Mouse (Mus musculus) hindbrain, embryonic 11.5 days (tissue): ENCODE results near the gene Wdr91. TPM values are rescaled to one million over a fixed set of nuclear protein-coding genes. Genes with fewer than 3 reads are reported as not detected.

Experiments
- ATAC-seq: fragments of 200-750 bp; cut with Nextera tagmentation; 2 replicates; pipeline ENCODE4 v1.8.0; 2017; ENCODE audit warnings: mild to moderate bottlenecking, moderate TSS enrichment, moderate library complexity; ENCODE audit not compliant: low FRiP score
- DNase-seq: peaks from one replicate; pipeline ENCODE4 v3.0.0-alpha.2; 2015; ENCODE audit warnings: low spot score
- H3K27ac ChIP-seq: fragments of 300-500 bp; sonication (generic); 2 replicates; pipeline ENCODE4 v1.5.1; 2014; ENCODE audit warnings: mild to moderate bottlenecking, low read depth, low read length
- H3K27me3 ChIP-seq: fragments of 300-500 bp; sonication (generic); 2 replicates; pipeline ENCODE4 v1.6.1; 2014; ENCODE audit warnings: mild to moderate bottlenecking, low read length, moderate library complexity, mixed read lengths; ENCODE audit not compliant: control insufficient read depth, insufficient read depth
- H3K36me3 ChIP-seq: fragments of 300-500 bp; sonication (generic); 2 replicates; pipeline ENCODE4 v1.6.1; 2014; ENCODE audit warnings: mild to moderate bottlenecking, low read length, moderate library complexity, mixed read lengths; ENCODE audit not compliant: control insufficient read depth, insufficient read depth
- H3K4me1 ChIP-seq: fragments of 300-500 bp; sonication (generic); replicated peaks from 2 replicates; pipeline ENCODE4 v1.6.1; 2014; ENCODE audit warnings: low read length, mixed read lengths; ENCODE audit not compliant: control insufficient read depth, insufficient read depth
- H3K4me2 ChIP-seq: fragments of 300-500 bp; sonication (generic); replicated peaks from 2 replicates; pipeline ENCODE4 v1.6.1; 2014; ENCODE audit warnings: mild to moderate bottlenecking, low read depth, low read length
- H3K4me3 ChIP-seq: fragments of 300-500 bp; sonication (generic); 2 replicates; pipeline ENCODE4 v1.5.1; 2014; ENCODE audit warnings: low read depth, low read length
- H3K9ac ChIP-seq: fragments of 300-500 bp; sonication (generic); 2 replicates; pipeline ENCODE4 v1.6.1; 2014; ENCODE audit warnings: low read depth, low read length
- H3K9me3 ChIP-seq: fragments of 300-500 bp; sonication (generic); 2 replicates; pipeline ENCODE4 v1.6.1; 2016; ENCODE audit warnings: low read length; ENCODE audit not compliant: control insufficient read depth
- WGBS: fragments of 180-500 bp; shearing (Covaris S2); extraction: QIAGEN DNeasy Blood & Tissue Kit; methylation state at CpG from one replicate; pipeline ENCODE4 v1.1.7; 2014; 5-methylcytosine and 5-hydroxymethylcytosine counted together
- polyA plus RNA-seq: library from polyadenylated mRNA; unstranded; fragments of >200 nt; fragmentation: Nextera tagmentation; extraction: Ambion mirVana; gene quantifications from 2 replicates; pipeline ENCODE4 v1.2.1, GENCODE M21; 2014

Gene Wdr91
- polyA plus RNA-seq, 1 experiment from 2014 or later, result 12.3 TPM

DNA sequence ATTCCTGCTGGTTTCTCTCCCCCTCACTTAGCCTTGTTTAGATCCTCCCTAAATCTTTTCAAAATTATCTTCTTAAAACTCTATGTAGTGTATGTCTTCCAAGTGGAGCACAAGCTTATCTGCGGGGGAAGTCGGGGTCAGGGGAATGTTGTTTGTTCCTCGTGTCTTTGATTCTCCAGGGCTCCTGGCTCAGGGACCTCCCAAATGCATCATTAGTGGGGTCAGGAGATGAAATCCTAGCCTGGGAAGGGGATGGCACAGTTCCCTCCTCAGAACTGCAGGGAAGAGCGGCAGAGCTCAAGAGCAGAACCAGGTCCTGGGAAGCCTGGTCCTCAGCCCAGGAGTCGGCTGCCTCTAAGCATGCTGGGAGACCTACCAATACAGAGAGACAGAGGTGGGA lies 45.5 kb downstream of the Wdr91 start:
- Histone ChIP-seq H3K4me3 (no peak overlapping the region), H3K27ac (no peak overlapping the region), H3K4me1 (peaks cover 2% of the 10 kb centered on the region; the same call in 1 of the 2 replicates), H3K36me3 (no peaks in the 10 kb centered on the region), H3K9me3 (no peaks in the 10 kb centered on the region), H3K27me3 (no peaks in the 10 kb centered on the region), H3K4me2 (no peak overlapping the region), H3K9ac (no peak overlapping the region)
- 77% methylated on average over 5 of the region's 5 CpGs for WGBS
- no peak for DNase-seq
- ATAC-seq, result no peak

- no peak overlapping the region for H3K27ac ChIP-seq
- H3K4me1 ChIP-seq, result peaks cover 2% of the 10 kb centered on the region; the same call in 1 of the 2 replicates
- 81% methylated on average over 9 of the region's 9 CpGs for WGBS
- no peak overlapping the region for H3K4me3 ChIP-seq
- ATAC-seq (no peak), DNase-seq (no peak)
- H3K27me3 ChIP-seq, result no peaks in the 10 kb centered on the region
- H3K9me3 ChIP-seq, result no peaks in the 10 kb centered on the region
- H3K4me2 ChIP-seq, result no peak overlapping the region
- H3K9ac ChIP-seq, result no peak overlapping the region
- H3K36me3 ChIP-seq, result no peaks in the 10 kb centered on the region
Observed at GRCm38 (mm10) chr6:34863786-34864514, 46.7 kb downstream of the Wdr91 start.

- peaks cover 2% of the 10 kb centered on the region; the same call in 1 of the 2 replicates for H3K4me1 ChIP-seq
- 57% methylated on average over 11 of the region's 11 CpGs for WGBS
- no peaks in the 10 kb centered on the region for H3K27me3 ChIP-seq
- H3K9me3 ChIP-seq, result no peaks in the 10 kb centered on the region
- H3K4me2 ChIP-seq, result no peak within 1 kb of the TSS
- DNase-seq (no peak), ATAC-seq (no peak)
- H3K27ac ChIP-seq, result no peak within 1 kb of the TSS
- no peak within 1 kb of the TSS for H3K4me3 ChIP-seq
- no peak within 1 kb of the TSS for H3K9ac ChIP-seq
- H3K36me3 ChIP-seq, result no peaks in the 10 kb centered on the region
Observed at GRCm38 (mm10) chr6:34862791-34863403, 47.8 kb downstream of the Wdr91 start, which contains the start of gene Tmem140. Gene Tmem140, plus strand, starts transcription at chr6:34863146.

- Histone ChIP-seq H3K4me2 (no peak overlapping the region), H3K4me3 (no peak overlapping the region), H3K4me1 (peaks cover 2% of the 10 kb centered on the region; the same call in 1 of the 2 replicates), H3K27me3 (no peaks in the 10 kb centered on the region), H3K9me3 (no peaks in the 10 kb centered on the region), H3K9ac (no peak overlapping the region), H3K36me3 (no peaks in the 10 kb centered on the region), H3K27ac (no peak overlapping the region)
- DNase-seq (no peak), ATAC-seq (no peak)
- WGBS, result 91% methylated on average over 6 of the region's 6 CpGs
Observed at GRCm38 (mm10) chr6:34862381-34862780, 48.3 kb downstream of the Wdr91 start.

GRCm38 (mm10) chr6:34861546-34862053 lies 49.1 kb downstream of the Wdr91 start:
- Histone ChIP-seq H3K4me2 (no peak overlapping the region), H3K9me3 (no peaks in the 10 kb centered on the region), H3K36me3 (no peaks in the 10 kb centered on the region), H3K27me3 (no peaks in the 10 kb centered on the region), H3K9ac (no peak overlapping the region), H3K4me3 (no peak overlapping the region), H3K27ac (no peak overlapping the region), H3K4me1 (no peaks in the 10 kb centered on the region)
- 91% methylated on average over 11 of the region's 11 CpGs for WGBS
- DNase-seq (no peak), ATAC-seq (no peak)

DNA sequence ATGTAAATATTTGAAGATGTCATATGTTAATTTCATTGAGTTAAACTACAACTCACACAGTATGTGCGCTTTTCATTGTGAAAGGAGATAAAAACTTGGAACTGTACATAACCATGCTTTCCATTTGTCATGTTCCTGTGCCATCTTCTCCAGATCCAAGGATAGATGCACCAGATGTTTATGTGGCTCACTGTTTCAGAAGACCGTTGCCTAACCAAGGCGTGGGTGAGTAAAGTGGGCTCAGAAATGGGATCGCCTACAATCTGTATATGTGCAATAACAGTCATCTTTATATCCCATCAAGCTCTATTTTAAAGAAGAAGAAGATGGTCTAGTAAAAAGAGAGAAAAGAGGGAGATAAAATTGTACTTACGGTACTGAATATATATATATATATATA lies 78.3 kb downstream of the Wdr91 start:
- Histone ChIP-seq H3K9me3 (no peaks in the 10 kb centered on the region), H3K4me1 (no peaks in the 10 kb centered on the region), H3K36me3 (no peaks in the 10 kb centered on the region), H3K4me2 (no peak overlapping the region), H3K27ac (no peak overlapping the region), H3K4me3 (no peak overlapping the region), H3K27me3 (no peaks in the 10 kb centered on the region), H3K9ac (no peak overlapping the region)
- no peak for ATAC-seq
- WGBS, result 94% methylated on average over 5 of the region's 5 CpGs
- no peak for DNase-seq

Other genes with a start within 250 kb of the Wdr91 start
- 7.1 TPM in 2 replicates for gene Agbl3, start 130.4 kb downstream of the Wdr91 start, polyA plus RNA-seq
- 0.95 and 1.1 TPM in 2 replicates for gene Tmem140, start 47.7 kb downstream of the Wdr91 start, polyA plus RNA-seq
- gene Cyren, start 32.8 kb downstream of the Wdr91 start, polyA plus RNA-seq, result 12.3 and 13.5 TPM in 2 replicates
- gene Stra8, start 9.3 kb upstream of the Wdr91 start, polyA plus RNA-seq, result not detected in 2 replicates
- 0.46 and 0.49 TPM in 2 replicates for gene Slc23a4, start 77.5 kb upstream of the Wdr91 start, polyA plus RNA-seq
- gene Cnot4, start 222.8 kb upstream of the Wdr91 start, polyA plus RNA-seq, result 34.6 and 40.6 TPM in 2 replicates